Mouse (Mus musculus) embryo, embryonic 11 days (tissue): Measurements from ENCODE around the gene Scn9a.

ENCODE experiments used
- DNase-seq: peaks from one replicate; pipeline ENCODE4 v3.0.0-alpha.2; 2015

Gene Scn9a

GRCm38 (mm10) chr2:66634580-66635359, at the start of gene Scn9a:
Gene Scn9a (minus strand): TSS chr2:66634962.
- peak; percentile 67 for DNase-seq

GRCm38 (mm10) chr2:66661988-66662387, 27.2 kb upstream of the Scn9a start:
- DNase-seq, result no peak

GRCm38 (mm10) chr2:66656430-66656829, 21.7 kb upstream of the Scn9a start:
- DNase-seq, result no peak

GRCm38 (mm10) chr2:66655431-66655830, 20.7 kb upstream of the Scn9a start:
- DNase-seq, result no peak

GRCm38 (mm10) chr2:66644384-66644783, 9.6 kb upstream of the Scn9a start:
- DNase-seq, result peak; percentile 65

GRCm38 (mm10) chr2:66632728-66633127, 2.0 kb downstream of the Scn9a start:
- no peak for DNase-seq

GRCm38 (mm10) chr2:66611091-66611490, 23.7 kb downstream of the Scn9a start:
- DNase-seq, result no peak

GRCm38 (mm10) chr2:66597313-66597712, 37.4 kb downstream of the Scn9a start:
- DNase-seq, result no peak

- peak; percentile 11 for DNase-seq
Measured at GRCm38 (mm10) chr2:66596145-66596544, 38.6 kb downstream of the Scn9a start.

GRCm38 (mm10) chr2:66590151-66590550, 44.6 kb downstream of the Scn9a start:
- DNase-seq, result no peak

GRCm38 (mm10) chr2:66580026-66580808, 54.5 kb downstream of the Scn9a start:
- DNase-seq, result peak; percentile 28

GRCm38 (mm10) chr2:66548254-66548653, 86.5 kb downstream of the Scn9a start:
- no peak for DNase-seq

GRCm38 (mm10) chr2:66519966-66520365, 114.8 kb downstream of the Scn9a start:
- peak; percentile 19 for DNase-seq

- no peak for DNase-seq
Measured at GRCm38 (mm10) chr2:66511424-66511823, 123.3 kb downstream of the Scn9a start.

- DNase-seq, result no peak
Measured at GRCm38 (mm10) chr2:66508032-66508431, 126.7 kb downstream of the Scn9a start.

GRCm38 (mm10) chr2:66507616-66508015, 127.1 kb downstream of the Scn9a start:
- no peak for DNase-seq

GRCm38 (mm10) chr2:66502158-66502557, 132.6 kb downstream of the Scn9a start:
- no peak for DNase-seq

GRCm38 (mm10) chr2:66494556-66494955, 140.2 kb downstream of the Scn9a start:
- no peak for DNase-seq

GRCm38 (mm10) chr2:66478395-66478794, 156.4 kb downstream of the Scn9a start:
- no peak for DNase-seq

GRCm38 (mm10) chr2:66473181-66473822, 161.5 kb downstream of the Scn9a start:
- DNase-seq, result peak; percentile 55

GRCm38 (mm10) chr2:66465484-66465883, 169.3 kb downstream of the Scn9a start:
- DNase-seq, result no peak

GRCm38 (mm10) chr2:66464874-66465458, 169.8 kb downstream of the Scn9a start:
- no peak for DNase-seq

- no peak for DNase-seq
Measured at GRCm38 (mm10) chr2:66463916-66464315, 170.8 kb downstream of the Scn9a start.
